Mouse (Mus musculus): Measurements from ENCODE around the gene Hexdc. TPM values are rescaled to one million over a fixed set of nuclear protein-coding genes. Genes with fewer than 3 reads are reported as not detected.

Gene Hexdc
- polyA plus RNA-seq, 1 experiment from 2014 or later: 9.0 TPM

DNA sequence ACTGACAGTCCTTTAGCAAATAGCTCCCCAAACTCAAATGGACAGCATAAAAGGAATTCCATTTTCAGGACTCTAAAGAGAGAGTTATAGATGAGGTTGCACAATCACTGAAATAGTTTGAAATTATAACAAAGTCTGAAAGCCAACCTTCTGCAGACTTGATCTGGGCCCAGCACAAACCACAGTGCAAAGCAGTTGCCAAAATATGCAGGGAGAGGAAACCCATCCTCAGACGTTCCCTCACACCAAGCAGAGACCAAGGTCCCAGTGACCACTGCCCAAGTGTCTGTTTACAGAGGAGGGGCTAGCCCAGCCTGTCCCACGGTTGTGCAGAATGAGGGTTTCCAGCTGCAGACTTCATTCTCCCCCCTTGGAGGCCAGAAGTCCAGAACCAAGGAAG lies 5.6 kb upstream of the Hexdc start:
- Histone ChIP-seq H3K27ac (no peak overlapping the region), H3K4me2 (replicated peaks) (no peak overlapping the region), H3K4me1 (replicated peaks) (peaks cover 7% of the 10 kb centered on the region), H3K4me3 (replicated peaks) (no peak overlapping the region), H3K9me3 (no peaks in the 10 kb centered on the region), H3K9ac (no peak overlapping the region), H3K27me3 (replicated peaks) (no peaks in the 10 kb centered on the region), H3K36me3 (no peaks in the 10 kb centered on the region)
- no peak for ATAC-seq
- WGBS: 26% methylated on average over 2 of the region's 2 CpGs

DNA sequence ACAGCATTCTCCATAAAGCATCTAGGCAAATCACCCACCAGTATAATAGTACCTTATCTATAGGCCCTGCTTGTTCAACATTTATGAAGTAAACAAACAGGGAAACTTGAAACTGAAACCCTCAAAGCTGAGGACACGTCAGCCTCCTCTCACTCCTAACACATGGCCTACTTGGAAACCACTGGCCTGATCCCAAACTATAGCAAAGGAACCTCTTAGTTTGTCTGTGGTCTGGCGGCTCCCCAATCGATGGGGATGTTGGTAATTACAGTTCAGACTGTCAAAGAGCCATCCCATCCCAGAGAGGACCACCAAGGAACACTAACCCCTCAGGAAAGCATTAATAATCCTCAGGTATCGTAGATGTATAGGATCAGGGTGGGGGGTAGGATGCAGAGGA lies 4.4 kb upstream of the Hexdc start:
- H3K27me3 ChIP-seq (replicated peaks): no peaks in the 10 kb centered on the region
- H3K27ac ChIP-seq: no peak overlapping the region
- ATAC-seq: no peak
- H3K36me3 ChIP-seq: no peaks in the 10 kb centered on the region
- no peaks in the 10 kb centered on the region for H3K9me3 ChIP-seq
- no peak overlapping the region for H3K4me3 ChIP-seq (replicated peaks)
- no peak overlapping the region for H3K4me2 ChIP-seq (replicated peaks)
- 82% methylated on average over 4 of the region's 4 CpGs for WGBS
- no peak overlapping the region for H3K9ac ChIP-seq
- H3K4me1 ChIP-seq (replicated peaks): peaks cover 10% of the 10 kb centered on the region

DNA sequence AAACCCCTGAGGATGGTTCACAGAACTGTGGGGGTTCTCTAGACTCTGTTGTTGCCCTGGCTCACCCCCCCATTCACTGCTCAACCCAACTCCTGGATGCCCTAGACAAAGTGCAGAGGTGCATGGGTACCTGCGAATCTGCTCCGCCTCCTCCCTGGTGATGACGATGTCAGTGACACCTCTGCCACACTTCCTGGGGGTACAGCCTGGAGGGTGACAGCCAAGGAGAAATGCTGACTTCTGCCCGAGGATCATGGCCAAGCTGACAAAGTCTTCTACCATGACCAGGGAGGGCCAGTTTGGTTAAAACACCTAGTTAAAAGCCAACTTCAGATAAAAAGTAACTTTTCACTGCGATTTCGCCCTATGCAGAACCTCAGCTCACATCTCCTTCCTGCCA lies 3.5 kb upstream of the Hexdc start:
- ATAC-seq: no peak
- Histone ChIP-seq H3K9ac (no peak overlapping the region), H3K4me1 (replicated peaks) (peaks cover 10% of the 10 kb centered on the region), H3K36me3 (no peaks in the 10 kb centered on the region), H3K4me2 (replicated peaks) (no peak overlapping the region), H3K27me3 (replicated peaks) (no peaks in the 10 kb centered on the region), H3K9me3 (no peaks in the 10 kb centered on the region), H3K27ac (no peak overlapping the region), H3K4me3 (replicated peaks) (no peak overlapping the region)
- 93% methylated on average over 6 of the region's 6 CpGs for WGBS

DNA sequence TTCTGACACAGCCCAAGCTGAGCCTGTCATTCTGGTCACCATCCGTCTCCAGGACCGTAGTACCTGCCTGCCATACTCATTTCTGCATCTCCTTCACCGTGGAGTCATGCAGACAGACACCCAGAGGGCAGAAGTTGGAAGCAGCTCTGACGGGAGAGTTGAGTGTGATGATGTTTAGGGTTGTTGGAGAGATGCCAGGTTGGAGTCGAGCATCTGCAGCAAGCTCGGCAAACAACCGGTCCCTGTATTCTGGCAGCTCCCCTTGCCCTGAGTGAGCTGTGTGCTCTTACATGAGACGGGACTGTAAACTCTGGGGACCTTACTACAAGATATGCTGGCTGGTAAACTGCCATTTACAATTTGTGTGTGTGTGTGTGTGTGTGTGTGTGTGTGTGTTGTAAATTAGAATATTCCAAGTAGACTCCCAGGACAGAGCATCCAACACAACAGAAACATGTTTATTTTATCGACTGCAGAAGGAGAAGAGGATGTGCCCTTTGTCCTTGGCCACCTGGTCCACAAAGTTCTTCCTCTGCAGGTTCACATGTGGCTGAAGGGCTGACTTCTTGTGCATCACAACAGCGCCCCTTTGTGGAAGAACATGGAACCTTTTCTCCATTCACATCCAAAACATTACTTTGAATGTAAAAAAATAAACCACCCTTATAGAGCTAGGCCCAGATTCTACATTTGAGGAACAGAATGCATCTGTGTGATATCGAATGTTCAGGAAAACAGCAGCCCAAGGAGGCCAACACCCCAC lies 2.6 kb upstream of the Hexdc start:
- WGBS: 42% methylated on average over 11 of the region's 11 CpGs
- Histone ChIP-seq H3K27me3 (replicated peaks) (no peaks in the 10 kb centered on the region), H3K4me2 (replicated peaks) (no peak overlapping the region), H3K9me3 (no peaks in the 10 kb centered on the region), H3K27ac (no peak overlapping the region), H3K9ac (no peak overlapping the region), H3K36me3 (no peaks in the 10 kb centered on the region), H3K4me3 (replicated peaks) (no peak overlapping the region), H3K4me1 (replicated peaks) (peaks cover 10% of the 10 kb centered on the region)
- no peak for ATAC-seq

GRCm38 (mm10) chr11:121203859-121204160 lies 423 bp upstream of the Hexdc start:
- no peak for ATAC-seq
- WGBS: 0% methylated on average over 5 of the region's 5 CpGs
- Histone ChIP-seq H3K36me3 (0 out of 2 replicates have a peak, but pooled peaks cover 3% of the 10 kb centered on the region), H3K9me3 (no peaks in the 10 kb centered on the region), H3K4me2 (replicated peaks) (peak overlapping the region; percentile 82), H3K9ac (no peak overlapping the region), H3K27ac (0 out of 2 replicates have a peak overlapping the region, but pooled peaks have one; percentile 88), H3K4me1 (replicated peaks) (peaks cover 10% of the 10 kb centered on the region), H3K4me3 (replicated peaks) (peak overlapping the region; percentile 84), H3K27me3 (replicated peaks) (no peaks in the 10 kb centered on the region)

DNA sequence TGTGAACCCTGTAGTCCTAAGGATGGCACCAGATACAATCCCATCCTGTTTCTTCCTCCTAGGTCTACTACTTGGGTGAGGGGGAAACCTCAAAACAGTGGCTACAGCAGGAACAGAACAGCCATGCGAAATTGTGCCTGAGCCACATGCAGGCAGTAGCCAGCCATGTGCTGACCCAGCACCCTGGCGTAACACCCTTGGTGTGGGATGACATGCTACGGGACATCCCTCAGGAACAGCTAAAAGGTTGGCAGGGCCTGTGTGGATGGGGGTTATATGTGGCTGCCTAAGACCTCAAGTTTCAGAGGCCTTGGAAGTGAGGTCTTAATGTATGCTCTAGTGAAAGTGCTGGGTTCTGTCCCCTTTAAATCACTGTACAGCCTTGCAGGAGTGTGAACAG lies 12.6 kb downstream of the Hexdc start:
- Histone ChIP-seq H3K9me3 (no peaks in the 10 kb centered on the region), H3K4me3 (replicated peaks) (no peak overlapping the region), H3K36me3 (peaks cover 13% of the 10 kb centered on the region), H3K27ac (no peak overlapping the region), H3K4me1 (replicated peaks) (no peaks in the 10 kb centered on the region), H3K9ac (no peak overlapping the region), H3K4me2 (replicated peaks) (no peak overlapping the region), H3K27me3 (replicated peaks) (no peaks in the 10 kb centered on the region)
- 94% methylated on average over 3 of the region's 3 CpGs for WGBS
- no peak for ATAC-seq

DNA sequence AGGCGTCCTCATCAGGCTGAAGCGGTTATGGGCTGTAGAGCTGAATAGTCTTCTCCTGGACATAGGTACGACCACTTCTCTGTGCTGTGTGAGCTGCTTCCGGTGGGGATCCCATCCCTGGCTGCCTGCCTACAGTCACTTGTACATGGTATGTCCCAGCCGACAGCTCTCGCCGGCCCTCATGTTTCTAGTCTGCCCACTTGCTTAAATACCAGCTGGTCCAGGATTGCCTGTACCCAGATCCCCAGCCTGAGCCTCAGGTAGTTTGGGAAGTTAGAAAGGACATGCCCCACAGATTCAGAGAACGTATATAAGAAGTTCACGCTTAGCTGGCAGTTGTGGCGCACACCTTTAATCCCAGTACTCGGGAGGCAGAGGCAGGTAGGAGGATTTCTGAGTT lies 15.5 kb downstream of the Hexdc start:
- no peak overlapping the region for H3K27ac ChIP-seq
- H3K4me2 ChIP-seq (replicated peaks): no peak overlapping the region
- H3K36me3 ChIP-seq: peaks cover 31% of the 10 kb centered on the region
- 90% methylated on average over 11 of the region's 11 CpGs for whole genome bisulfite sequencing
- no peak for ATAC-seq
- H3K4me3 ChIP-seq (replicated peaks): no peak overlapping the region
- no peak overlapping the region for H3K9ac ChIP-seq
- H3K4me1 ChIP-seq (replicated peaks): no peaks in the 10 kb centered on the region
- H3K9me3 ChIP-seq: no peaks in the 10 kb centered on the region
- H3K27me3 ChIP-seq (replicated peaks): no peaks in the 10 kb centered on the region

- Histone ChIP-seq H3K9ac (no peak overlapping the region), H3K4me2 (replicated peaks) (no peak overlapping the region), H3K9me3 (no peaks in the 10 kb centered on the region), H3K4me1 (replicated peaks) (no peaks in the 10 kb centered on the region), H3K27me3 (replicated peaks) (no peaks in the 10 kb centered on the region), H3K4me3 (replicated peaks) (no peak overlapping the region), H3K27ac (no peak overlapping the region), H3K36me3 (peaks cover 37% of the 10 kb centered on the region)
- no peak for ATAC-seq
- 88% methylated on average over 5 of the region's 5 CpGs for WGBS
These were observed 16.5 kb downstream of the Hexdc start for GRCm38 (mm10) chr11:121220771-121221170.

GRCm38 (mm10) chr11:121221321-121222010 lies 17.2 kb downstream of the Hexdc start:
- Histone ChIP-seq H3K27ac (no peak overlapping the region), H3K4me1 (replicated peaks) (no peaks in the 10 kb centered on the region), H3K27me3 (replicated peaks) (no peaks in the 10 kb centered on the region), H3K36me3 (peaks cover 37% of the 10 kb centered on the region), H3K4me2 (replicated peaks) (no peak overlapping the region), H3K9ac (no peak overlapping the region), H3K9me3 (no peaks in the 10 kb centered on the region), H3K4me3 (replicated peaks) (no peak overlapping the region)
- 89% methylated on average over 6 of the region's 6 CpGs for WGBS
- ATAC-seq: no peak

DNA sequence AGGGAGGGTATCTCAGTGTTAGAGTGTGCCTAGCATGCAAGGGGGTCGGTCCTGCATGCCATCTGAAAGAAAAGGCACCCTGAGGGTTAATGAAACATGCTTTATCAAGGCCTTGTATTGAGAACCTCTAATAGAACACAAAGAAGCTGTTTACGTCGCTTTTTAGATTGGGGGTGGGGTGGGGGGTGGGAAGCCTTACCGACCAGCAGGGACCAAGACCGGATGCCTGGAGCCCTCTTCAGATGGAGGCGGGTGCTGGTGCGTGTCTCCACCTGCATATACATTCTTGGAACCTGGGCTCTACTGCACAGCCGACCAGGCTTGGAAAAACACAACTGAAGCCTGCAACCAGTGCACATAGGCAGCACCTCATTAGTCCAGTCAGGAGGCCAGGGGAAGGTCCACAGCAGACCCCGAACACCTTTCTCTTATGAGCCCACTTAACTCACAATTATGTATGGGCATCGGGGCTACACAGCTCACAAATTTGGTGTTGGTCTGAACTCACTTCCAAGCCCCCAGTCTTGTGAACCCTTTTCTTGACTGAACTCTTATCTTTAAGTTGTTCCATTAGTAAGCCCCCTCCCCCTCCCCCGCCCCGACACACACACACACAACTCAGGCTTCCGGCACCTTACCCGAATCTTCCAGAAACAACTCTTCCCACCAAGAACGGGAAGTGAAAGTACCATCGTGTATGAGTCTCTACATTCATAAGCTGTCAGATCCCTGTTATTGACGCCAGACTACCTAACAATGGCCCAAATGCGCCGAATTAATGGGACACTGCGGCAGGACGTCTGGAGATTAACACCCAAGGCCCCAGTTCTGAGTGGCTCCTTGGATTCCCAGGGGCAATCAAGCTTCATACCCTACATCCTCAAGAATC lies 24.1 kb downstream of the Hexdc start:
- H3K36me3 ChIP-seq: peaks cover 24% of the 10 kb centered on the region
- whole genome bisulfite sequencing: 20% methylated on average over 21 of the region's 21 CpGs
- H3K9me3 ChIP-seq: no peaks in the 10 kb centered on the region
- peak overlapping the region; percentile 68 for H3K9ac ChIP-seq
- peak overlapping the region; percentile 80 for H3K4me2 ChIP-seq (replicated peaks)
- H3K4me1 ChIP-seq (replicated peaks): peaks cover 14% of the 10 kb centered on the region
- H3K27ac ChIP-seq: peak overlapping the region; percentile 85
- peak overlapping the region; percentile 81 for H3K4me3 ChIP-seq (replicated peaks)
- no peak; the same call in 1 of the 2 replicates for ATAC-seq
- no peaks in the 10 kb centered on the region for H3K27me3 ChIP-seq (replicated peaks)

DNA sequence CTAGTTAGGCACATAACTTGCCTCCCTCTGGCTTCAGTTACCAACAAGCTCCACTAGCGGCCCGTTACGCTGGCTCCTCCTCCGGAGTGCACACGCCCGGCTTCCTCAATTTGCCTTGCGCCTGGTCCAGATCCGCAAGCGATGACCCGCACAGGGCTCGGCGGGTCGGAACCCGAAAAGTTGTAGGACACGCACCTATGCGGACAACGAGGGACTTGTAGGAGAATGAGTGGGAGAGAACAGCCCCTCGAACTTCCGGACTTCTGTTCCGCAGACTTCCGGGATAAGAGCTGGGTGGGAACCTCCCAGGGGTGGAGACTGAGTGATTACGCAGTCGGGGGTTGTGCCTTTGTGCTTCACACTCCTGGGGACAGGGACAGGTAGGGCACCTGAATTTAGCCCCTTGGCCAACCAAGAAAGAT lies 24.8 kb downstream of the Hexdc start, which contains the start of gene Cybc1:
Gene Cybc1, minus strand, starts transcription at position 305 of the 422 bp plus-strand sequence.
- Histone ChIP-seq H3K9me3 (no peaks in the 10 kb centered on the region), H3K4me2 (replicated peaks) (peak within 1 kb of the TSS; percentile 80), H3K4me1 (replicated peaks) (peaks cover 14% of the 10 kb centered on the region), H3K27ac (peak within 1 kb of the TSS; percentile 85), H3K27me3 (replicated peaks) (no peaks in the 10 kb centered on the region), H3K9ac (peak within 1 kb of the TSS; percentile 68), H3K4me3 (replicated peaks) (peak within 1 kb of the TSS; percentile 81), H3K36me3 (peaks cover 17% of the 10 kb centered on the region)
- peak; percentile 92 for ATAC-seq
- WGBS: 0% methylated on average over 23 of the region's 23 CpGs

DNA sequence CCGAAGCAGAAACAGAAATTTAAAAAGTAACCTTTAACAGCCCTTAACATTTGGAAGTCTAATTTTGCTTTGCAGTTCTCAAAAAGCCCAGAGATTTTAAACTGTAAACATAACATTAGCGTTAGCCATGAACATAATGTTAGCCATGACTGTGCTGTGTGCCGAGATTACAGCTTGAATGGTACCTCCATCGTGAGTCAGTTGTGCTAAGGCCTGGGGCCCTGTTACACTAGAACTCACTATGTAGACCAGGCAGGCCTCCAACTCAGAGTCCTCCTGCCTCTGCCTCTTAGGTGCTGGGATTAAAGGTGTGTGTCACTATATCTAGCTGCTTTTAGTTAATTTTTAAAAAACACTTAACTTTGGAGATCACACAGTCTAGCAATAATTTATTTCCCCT lies 27.0 kb downstream of the Hexdc start:
- 82% methylated on average over 4 of the region's 4 CpGs for WGBS
- Histone ChIP-seq H3K27me3 (replicated peaks) (no peaks in the 10 kb centered on the region), H3K27ac (peak overlapping the region; percentile 58; the same call in 1 of the 2 replicates)

More for the DNA sequence above, 27.0 kb downstream of the Hexdc start:
- Histone ChIP-seq H3K4me3 (replicated peaks) (no peak overlapping the region), H3K4me1 (replicated peaks) (peaks cover 14% of the 10 kb centered on the region), H3K4me2 (replicated peaks) (no peak overlapping the region), H3K9ac (no peak overlapping the region), H3K36me3 (0 out of 2 replicates have a peak, but pooled peaks cover 2% of the 10 kb centered on the region), H3K9me3 (no peaks in the 10 kb centered on the region)
- no peak for ATAC-seq

Measured in intestine, embryonic 15.5 days (tissue).